ENCODE assay signal across 17 mouse cellular contexts in the genomic region with DNA sequence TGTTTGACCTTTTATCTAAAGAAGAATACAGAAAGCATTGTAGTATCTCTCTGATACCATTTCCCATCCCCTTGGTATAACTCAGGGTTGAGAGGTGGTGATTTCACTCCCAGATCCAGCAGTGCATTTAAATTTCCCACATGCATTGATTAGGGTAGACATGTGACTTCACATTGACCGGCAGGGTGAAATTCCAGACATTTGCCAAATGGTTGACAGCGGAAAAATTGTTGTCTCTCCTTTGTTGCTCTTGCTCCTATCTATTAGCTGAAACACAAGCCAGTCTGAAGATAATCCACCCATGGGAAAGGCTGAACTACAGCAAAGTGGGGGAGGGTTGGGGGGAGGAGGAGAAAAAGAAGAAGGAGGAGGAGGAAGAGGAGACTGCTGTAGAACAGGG. TPM values are rescaled to one million over a fixed set of nuclear protein-coding genes. Genes with fewer than 3 reads are reported as not detected.
"Had no signal": no experiment of that assay in that cellular context is flagged by ENCODE, and none has a peak within 500 bp of the region (broad histone marks: within the 10 kb centered on the region; RNA-seq: fewer than 3 reads in every experiment).

No protein-coding gene starts in this region.

- H3K9ac ChIP-seq: limb, embryonic 13.5 days; liver, embryonic 13.5 days; lung, embryonic 14.5 days; midbrain, embryonic 12.5 days; midbrain, embryonic 15.5 days; neural tube, embryonic 12.5 days; neural tube, embryonic 15.5 days had no signal

- H3K4me2 ChIP-seq: limb, embryonic 13.5 days; liver, embryonic 13.5 days; lung, embryonic 14.5 days; midbrain, embryonic 12.5 days; midbrain, embryonic 15.5 days; neural tube, embryonic 12.5 days; neural tube, embryonic 15.5 days had no signal

- H3K4me1 ChIP-seq: limb, embryonic 10.5 days; limb, embryonic 13.5 days; liver, embryonic 13.5 days; midbrain, embryonic 12.5 days; midbrain, embryonic 15.5 days; neural tube, embryonic 12.5 days; neural tube, embryonic 15.5 days had no signal

- H3K36me3 ChIP-seq: limb, embryonic 10.5 days; limb, embryonic 13.5 days; liver, embryonic 13.5 days; midbrain, embryonic 12.5 days; midbrain, embryonic 15.5 days; neural tube, embryonic 12.5 days; neural tube, embryonic 15.5 days had no signal

- ATAC-seq: lung, postnatal 0 days; midbrain, embryonic 15.5 days had no signal

- H3K27ac ChIP-seq: kidney, postnatal 0 days; layer of hippocampus, adult 2 months; limb, embryonic 10.5 days; limb, embryonic 13.5 days; liver, embryonic 13.5 days; macrophage; midbrain, embryonic 12.5 days; midbrain, embryonic 15.5 days; neural tube, embryonic 12.5 days; neural tube, embryonic 15.5 days had no signal

- H3K9me3 ChIP-seq: limb, embryonic 10.5 days; liver, embryonic 13.5 days; midbrain, embryonic 12.5 days; midbrain, embryonic 15.5 days; neural tube, embryonic 12.5 days; neural tube, embryonic 15.5 days had no signal

- H3K4me3 ChIP-seq: layer of hippocampus, adult 2 months; limb, embryonic 10.5 days; limb, embryonic 13.5 days; liver, embryonic 13.5 days; midbrain, embryonic 12.5 days; midbrain, embryonic 15.5 days; neural tube, embryonic 12.5 days; neural tube, embryonic 15.5 days had no signal

- H3K27me3 ChIP-seq: limb, embryonic 13.5 days; liver, embryonic 13.5 days; midbrain, embryonic 12.5 days; midbrain, embryonic 15.5 days; neural tube, embryonic 12.5 days; neural tube, embryonic 15.5 days had no signal

- DNase-seq: kidney, postnatal 25 days; layer of hippocampus, adult 9-11 months; liver; liver, embryonic 13.5 days; lung, embryonic 14.5 days; thymus, adult 18-20 months; thymus, postnatal 36 days had no signal

RNA-seq across cellular contexts. Expression of a gene that starts 32.1 kb away (rescaled TPM):
- polyA plus RNA-seq: macrophage had no signal
